Mouse (Mus musculus): ENCODE results near the gene Bloc1s2. TPM values are rescaled to one million over a fixed set of nuclear protein-coding genes. Genes with fewer than 3 reads are reported as not detected.
A peak's percentile ranks its signal among the peaks of the same experiment; 100 is the strongest.

Bloc1s2 gene
- polyA plus RNA-seq, 1 experiment, result 133 TPM

DNA sequence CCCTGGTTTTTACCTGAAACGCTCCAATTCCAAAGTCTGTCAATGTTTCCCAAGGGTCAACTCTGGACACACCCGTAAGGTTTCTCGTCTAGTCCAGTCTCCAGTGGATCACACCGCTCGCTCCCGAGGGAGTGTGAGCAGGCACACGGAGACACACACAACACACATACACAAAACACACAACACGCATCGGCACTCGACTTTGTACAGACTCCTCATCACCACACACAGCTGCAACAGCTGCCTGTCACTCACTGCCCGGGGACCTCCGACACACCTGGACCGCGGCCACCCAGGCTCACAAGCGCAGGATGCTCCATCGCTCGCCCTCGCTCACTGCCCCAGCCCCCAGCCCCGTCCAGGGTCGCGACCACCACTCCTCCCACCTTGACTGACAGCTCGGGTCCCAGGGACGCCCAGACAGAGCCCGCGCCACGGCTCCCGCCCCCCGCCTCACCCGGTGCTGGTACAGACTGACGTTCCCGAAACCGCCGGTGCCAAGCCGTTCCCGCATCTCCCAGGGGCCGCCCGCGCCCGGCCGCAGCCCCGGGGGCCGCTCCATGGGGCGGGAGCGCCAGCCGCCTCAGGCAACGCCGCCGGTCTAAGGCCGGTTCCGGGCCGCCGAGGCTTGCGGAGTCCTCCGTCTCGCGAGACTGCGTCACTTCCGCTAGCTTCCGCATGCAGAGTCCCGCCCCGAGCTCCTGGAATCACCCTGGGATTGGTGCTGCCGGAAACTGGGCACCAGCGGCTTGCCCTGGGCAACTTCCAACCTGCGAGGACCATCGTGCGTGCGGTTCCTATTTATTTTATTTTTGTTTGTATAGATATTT, 39.2 kb downstream of the Bloc1s2 start, which contains the start of gene Chuk:
Gene Chuk, minus strand, starts transcription at position 650 of the 830 bp plus-strand sequence.
- H3K36me3 ChIP-seq (replicated peaks; ENCODE audit: low read length), result peaks cover 40% of the 10 kb centered on the region
- peaks cover 63% of the 10 kb centered on the region for H3K4me1 ChIP-seq
- TF ChIP-seq GATA1 (IDR thresholded peaks at IDR 0.05; ENCODE audit: borderline replicate concordance, low read length) (no peak), FLI1 (IDR thresholded peaks at IDR 0.05; ENCODE audit: low read length) (no peak)
- H3K4me3 ChIP-seq (replicated peaks), result peak within 1 kb of the TSS; percentile 100
- no peaks in the 10 kb centered on the region for H3K9me3 ChIP-seq
- no peaks in the 10 kb centered on the region for H3K27me3 ChIP-seq (replicated peaks)

DNA sequence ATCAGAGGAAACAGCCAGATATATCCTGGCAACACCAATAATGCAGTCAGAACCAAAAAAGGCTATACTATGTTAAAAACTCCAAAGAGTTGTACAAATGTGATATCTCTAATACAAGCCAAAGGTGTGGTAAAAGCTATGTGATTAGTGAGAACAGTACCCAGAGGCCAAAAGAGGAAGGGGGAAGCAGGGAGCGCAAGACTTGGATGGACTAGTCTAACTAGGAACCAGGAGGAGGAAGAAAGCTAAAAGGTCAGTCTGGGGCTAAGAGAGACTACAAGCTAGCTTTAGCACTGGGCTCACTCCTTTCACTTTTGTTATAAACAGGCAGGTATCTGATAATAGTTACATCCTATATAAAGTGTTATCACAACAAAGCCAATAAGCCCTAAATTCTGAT, 41.9 kb downstream of the Bloc1s2 start:
- H3K9me3 ChIP-seq, result no peaks in the 10 kb centered on the region
- TF ChIP-seq FLI1 (IDR thresholded peaks at IDR 0.05; ENCODE audit: low read length) (no peak), GATA1 (IDR thresholded peaks at IDR 0.05; ENCODE audit: borderline replicate concordance, low read length) (no peak)
- peaks cover 38% of the 10 kb centered on the region for H3K36me3 ChIP-seq (replicated peaks; ENCODE audit: low read length)
- H3K4me3 ChIP-seq (replicated peaks), result peak overlapping the region; percentile 26
- no peaks in the 10 kb centered on the region for H3K27me3 ChIP-seq (replicated peaks)
- peaks cover 67% of the 10 kb centered on the region for H3K4me1 ChIP-seq

DNA sequence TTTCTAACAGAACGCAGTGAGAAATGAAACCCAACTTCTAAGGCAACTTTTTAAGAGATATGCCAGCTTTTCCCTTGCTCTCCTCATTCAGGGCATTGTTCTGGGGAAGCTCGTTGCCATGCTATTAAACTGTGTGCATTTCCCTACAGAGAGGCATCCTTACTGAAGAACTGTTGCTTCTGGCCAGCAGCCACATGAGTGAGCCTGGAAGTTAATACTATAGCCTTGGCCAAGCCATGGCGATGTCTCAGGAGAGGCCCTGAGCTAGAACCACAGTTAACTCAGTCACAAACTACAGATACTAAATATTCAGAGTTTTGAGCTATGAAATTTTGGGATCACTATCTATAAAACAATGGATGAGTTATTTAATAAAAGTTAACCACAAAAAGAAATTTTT, 43.2 kb downstream of the Bloc1s2 start:
- H3K27me3 ChIP-seq (replicated peaks), result no peaks in the 10 kb centered on the region
- H3K36me3 ChIP-seq (replicated peaks; ENCODE audit: low read length), result peaks cover 50% of the 10 kb centered on the region
- TF ChIP-seq GATA1 (IDR thresholded peaks at IDR 0.05; ENCODE audit: borderline replicate concordance, low read length) (no peak), FLI1 (IDR thresholded peaks at IDR 0.05; ENCODE audit: low read length) (no peak)
- no peaks in the 10 kb centered on the region for H3K9me3 ChIP-seq
- peaks cover 54% of the 10 kb centered on the region for H3K4me1 ChIP-seq
- peak overlapping the region; percentile 56 for H3K4me3 ChIP-seq (replicated peaks)

DNA sequence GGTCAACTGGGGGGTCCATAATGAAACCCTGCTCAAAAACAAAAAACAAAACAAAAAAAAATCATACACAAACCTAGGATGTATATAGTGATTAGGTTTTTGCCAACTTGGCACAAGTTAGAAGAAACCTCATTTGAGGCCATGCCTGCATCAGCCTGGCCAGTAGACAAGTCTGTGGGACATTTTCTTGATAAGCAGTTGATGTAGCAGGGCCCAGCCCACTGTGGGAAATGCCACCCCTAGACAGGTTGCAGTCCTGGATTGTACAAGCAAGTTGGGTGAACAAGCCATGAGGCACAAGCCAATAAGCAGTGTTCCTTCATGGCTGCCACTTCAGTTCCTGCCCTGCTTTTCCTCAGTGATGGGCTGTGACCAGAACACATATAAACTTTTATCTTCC, 45.4 kb downstream of the Bloc1s2 start:
- H3K4me3 ChIP-seq (replicated peaks), result no peak overlapping the region

More for the DNA sequence above, 45.4 kb downstream of the Bloc1s2 start:
- H3K27me3 ChIP-seq (replicated peaks), result no peaks in the 10 kb centered on the region
- peaks cover 7% of the 10 kb centered on the region for H3K9me3 ChIP-seq
- H3K36me3 ChIP-seq (replicated peaks; ENCODE audit: low read length), result peaks cover 72% of the 10 kb centered on the region
- TF ChIP-seq GATA1 (IDR thresholded peaks at IDR 0.05; ENCODE audit: borderline replicate concordance, low read length), result no peak
- no peak for TF ChIP-seq FLI1 (IDR thresholded peaks at IDR 0.05; ENCODE audit: low read length)
- peaks cover 39% of the 10 kb centered on the region for H3K4me1 ChIP-seq

Other genes starting within 250 kb of the Bloc1s2 start
- 0.70 and 2.0 TPM in 2 replicates for gene Dnmbp, start 206.3 kb downstream of the Bloc1s2 start, polyA plus RNA-seq (2012; ENCODE audit: insufficient read depth, low replicate concordance)
- not detected in 2 replicates for gene Cpn1, start 159.9 kb downstream of the Bloc1s2 start, polyA plus RNA-seq (2012; ENCODE audit: insufficient read depth, low replicate concordance)
- gene Cyp2c23, start 117.2 kb downstream of the Bloc1s2 start, polyA plus RNA-seq (2012; ENCODE audit: insufficient read depth, low replicate concordance), result not detected in 2 replicates
- gene Erlin1, start 76.7 kb downstream of the Bloc1s2 start, polyA plus RNA-seq (2012; ENCODE audit: insufficient read depth, low replicate concordance), result 2.2 TPM in 1 of 2 replicates, not detected in the other
- gene Chuk, start 39.0 kb downstream of the Bloc1s2 start, polyA plus RNA-seq (2012; ENCODE audit: insufficient read depth, low replicate concordance), result 4.1 and 4.9 TPM in 2 replicates
- 2.3 and 3.5 TPM in 2 replicates for gene Cwf19l1, start 10.6 kb downstream of the Bloc1s2 start, polyA plus RNA-seq (2012; ENCODE audit: insufficient read depth, low replicate concordance)
- gene Pkd2l1, start 46.0 kb upstream of the Bloc1s2 start, polyA plus RNA-seq (2012; ENCODE audit: insufficient read depth, low replicate concordance), result 0.11 TPM in 1 of 2 replicates, not detected in the other
- gene Scd3, start 56.8 kb upstream of the Bloc1s2 start, polyA plus RNA-seq (2012; ENCODE audit: insufficient read depth, low replicate concordance), result not detected in 2 replicates
- 6.4 and 14.5 TPM in 2 replicates for gene Scd2, start 147.2 kb upstream of the Bloc1s2 start, polyA plus RNA-seq (2012; ENCODE audit: insufficient read depth, low replicate concordance)
- not detected in 2 replicates for gene Scd4, start 186.6 kb upstream of the Bloc1s2 start, polyA plus RNA-seq (2012; ENCODE audit: insufficient read depth, low replicate concordance)